Mouse (Mus musculus): ENCODE data around the gene Mmachc.

Mmachc gene

GRCm38 (mm10) chr4:116708201-116708764 is at the start of gene Mmachc, which contains the start of gene Ccdc163:
Gene Mmachc (minus strand): TSS chr4:116708406.
Gene Ccdc163 (plus strand): TSS chr4:116708509.
- peak; percentile 99 for DNase-seq (ENCODE audit: low read depth, low spot score)

- peak; percentile 57 for DNase-seq (ENCODE audit: low read depth, low spot score)
These were observed 41.5 kb upstream of the Mmachc start for GRCm38 (mm10) chr4:116749750-116750149.

GRCm38 (mm10) chr4:116738972-116739751 is 31.0 kb upstream of the Mmachc start:
- DNase-seq (ENCODE audit: low read depth, low spot score), result no peak

- no peak for DNase-seq (ENCODE audit: low read depth, low spot score)
These were observed 26.8 kb upstream of the Mmachc start for GRCm38 (mm10) chr4:116734996-116735395.

GRCm38 (mm10) chr4:116732355-116732754 is 24.1 kb upstream of the Mmachc start:
- no peak for DNase-seq (ENCODE audit: low read depth, low spot score)

- DNase-seq (ENCODE audit: low read depth, low spot score), result no peak
These were observed 22.9 kb upstream of the Mmachc start for GRCm38 (mm10) chr4:116731077-116731476.

- no peak for DNase-seq (ENCODE audit: low read depth, low spot score)
These were observed 21.3 kb upstream of the Mmachc start for GRCm38 (mm10) chr4:116729532-116729931.

- no peak for DNase-seq (ENCODE audit: low read depth, low spot score)
These were observed 19.2 kb upstream of the Mmachc start for GRCm38 (mm10) chr4:116727401-116727800.

- DNase-seq (ENCODE audit: low read depth, low spot score), result no peak
These were observed 17.2 kb upstream of the Mmachc start for GRCm38 (mm10) chr4:116725444-116725843.

GRCm38 (mm10) chr4:116722230-116722629 is 14.0 kb upstream of the Mmachc start:
- no peak for DNase-seq (ENCODE audit: low read depth, low spot score)

- DNase-seq (ENCODE audit: low read depth, low spot score), result no peak
These were observed 13.0 kb upstream of the Mmachc start for GRCm38 (mm10) chr4:116721098-116721628.

GRCm38 (mm10) chr4:116720343-116721097 is 12.3 kb upstream of the Mmachc start, which contains the start of gene Tesk2:
Gene Tesk2 (plus strand): TSS chr4:116720948.
- DNase-seq (ENCODE audit: low read depth, low spot score), result peak; percentile 99

GRCm38 (mm10) chr4:116719396-116719795 is 11.2 kb upstream of the Mmachc start:
- peak; percentile 92 for DNase-seq (ENCODE audit: low read depth, low spot score)

- DNase-seq (ENCODE audit: low read depth, low spot score), result no peak
These were observed 4.3 kb upstream of the Mmachc start for GRCm38 (mm10) chr4:116712536-116712935.

GRCm38 (mm10) chr4:116710154-116710553 is 1.9 kb upstream of the Mmachc start:
- no peak for DNase-seq (ENCODE audit: low read depth, low spot score)

- peak; percentile 33 for DNase-seq (ENCODE audit: low read depth, low spot score)
These were observed 685 bp upstream of the Mmachc start for GRCm38 (mm10) chr4:116708791-116709390.

GRCm38 (mm10) chr4:116707666-116708065 is 540 bp downstream of the Mmachc start:
- DNase-seq (ENCODE audit: low read depth, low spot score), result peak; percentile 43

GRCm38 (mm10) chr4:116703804-116704203 is 4.4 kb downstream of the Mmachc start:
- DNase-seq (ENCODE audit: low read depth, low spot score), result peak; percentile 84

- no peak for DNase-seq (ENCODE audit: low read depth, low spot score)
These were observed 7.2 kb downstream of the Mmachc start for GRCm38 (mm10) chr4:116700964-116701363.

- no peak for DNase-seq (ENCODE audit: low read depth, low spot score)
These were observed 9.4 kb downstream of the Mmachc start for GRCm38 (mm10) chr4:116698693-116699342.

GRCm38 (mm10) chr4:116693785-116694184 is 14.4 kb downstream of the Mmachc start:
- DNase-seq (ENCODE audit: low read depth, low spot score), result no peak
